Mouse (Mus musculus) C2C12 (cell line): ENCODE results near the gene Ndst4. TPM values are rescaled to one million over a fixed set of nuclear protein-coding genes. Genes with fewer than 3 reads are reported as not detected.

Experiments used
- H3K27me3 ChIP-seq: one replicate; pipeline ENCODE4 v1.6.1; 2011; ENCODE audit not compliant: control insufficient read depth, insufficient read depth, insufficient read length
- H3K36me3 ChIP-seq: one replicate; pipeline ENCODE4 v1.6.1; 2011; ENCODE audit not compliant: control insufficient read depth, insufficient read depth
- H3K4me3 ChIP-seq: one replicate; pipeline ENCODE4 v1.5.1; 2011; ENCODE audit warnings: mild to moderate bottlenecking, control low read depth; ENCODE audit not compliant: poor library complexity, insufficient read depth, severe bottlenecking
- H3K79me2 ChIP-seq: one replicate; pipeline ENCODE4 v1.6.1; 2011; ENCODE audit not compliant: control insufficient read depth, insufficient read depth
- H3K79me3 ChIP-seq: one replicate; pipeline ENCODE4 v1.6.1; 2011; ENCODE audit warnings: low read depth, control low read depth
- H3ac ChIP-seq: one replicate; pipeline ENCODE3; 2011; ENCODE audit warnings: low read depth; ENCODE audit not compliant: control insufficient read depth, insufficient read length
- CEBPB ChIP-seq: IDR thresholded peaks from one replicate; pipeline ENCODE4 v1.6.1; 2011; ENCODE audit warnings: low read depth, mild to moderate bottlenecking, control low read depth, moderate library complexity
- CTCF ChIP-seq: IDR thresholded peaks from one replicate; pipeline ENCODE4 v1.5.1; 2011; ENCODE audit not compliant: control insufficient read depth, insufficient read depth, insufficient read length
- FOSL1 ChIP-seq: IDR thresholded peaks from one replicate; pipeline ENCODE4 v1.8.0; 2011; ENCODE audit warnings: mild to moderate bottlenecking, low read length; ENCODE audit not compliant: poor library complexity, insufficient read depth, severe bottlenecking
- MAX ChIP-seq: IDR thresholded peaks from one replicate; pipeline ENCODE4 v1.6.1; 2011; ENCODE audit warnings: mild to moderate bottlenecking, control low read depth
- MYOD1 ChIP-seq: IDR thresholded peaks from one replicate; pipeline ENCODE4 v1.6.1; 2011; ENCODE audit warnings: low read depth; ENCODE audit not compliant: control insufficient read depth, insufficient read length
- MYOG ChIP-seq: IDR thresholded peaks from one replicate; pipeline ENCODE4 v1.6.1; 2011; ENCODE audit not compliant: control insufficient read depth, insufficient read length; ENCODE audit errors: extremely low read depth
- USF1 ChIP-seq: IDR thresholded peaks from one replicate; pipeline ENCODE4 v1.6.1; 2011; ENCODE audit warnings: low read depth, mild to moderate bottlenecking, control low read depth, moderate library complexity
- polyA plus RNA-seq: library from polyadenylated mRNA; unstranded; fragments of >200 nt; fragmentation: generic; extraction: Trizol; gene quantifications from one replicate; pipeline ENCODE4 v1.2.1, GENCODE M21; 2012; ENCODE audit warnings: missing spikeins

Gene Ndst4
- polyA plus RNA-seq, 1 experiment = 0.44 TPM

DNA sequence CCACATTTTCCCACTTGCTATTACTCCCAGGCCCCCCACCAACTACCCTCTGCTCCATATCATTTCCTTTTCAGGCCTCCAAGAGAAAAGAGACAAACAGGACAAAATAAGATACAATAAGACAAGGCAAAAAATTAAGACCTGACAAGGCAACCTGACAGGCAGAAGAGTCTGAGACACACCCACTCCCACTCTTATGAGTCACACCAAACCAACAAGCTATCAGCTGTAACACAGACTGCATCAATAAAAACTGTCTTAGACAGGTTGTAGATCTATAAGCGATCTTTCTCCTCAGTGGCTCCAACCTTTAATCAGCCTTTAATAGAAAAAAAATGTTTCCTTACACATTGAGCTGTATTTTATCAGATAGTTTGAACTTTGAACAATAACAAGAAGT, 280.7 kb downstream of the Ndst4 start:
- H3K36me3 ChIP-seq = no peaks in the 10 kb centered on the region
- no peak overlapping the region for H3ac ChIP-seq
- no peaks in the 10 kb centered on the region for H3K79me3 ChIP-seq
- H3K4me3 ChIP-seq = no peak overlapping the region
- TF ChIP-seq FOSL1 (no peak), CTCF (no peak), USF1 (no peak), MYOD1 (no peak), MYOG (no peak), MAX (no peak), CEBPB (no peak)
- H3K27me3 ChIP-seq = no peaks in the 10 kb centered on the region
- no peaks in the 10 kb centered on the region for H3K79me2 ChIP-seq

DNA sequence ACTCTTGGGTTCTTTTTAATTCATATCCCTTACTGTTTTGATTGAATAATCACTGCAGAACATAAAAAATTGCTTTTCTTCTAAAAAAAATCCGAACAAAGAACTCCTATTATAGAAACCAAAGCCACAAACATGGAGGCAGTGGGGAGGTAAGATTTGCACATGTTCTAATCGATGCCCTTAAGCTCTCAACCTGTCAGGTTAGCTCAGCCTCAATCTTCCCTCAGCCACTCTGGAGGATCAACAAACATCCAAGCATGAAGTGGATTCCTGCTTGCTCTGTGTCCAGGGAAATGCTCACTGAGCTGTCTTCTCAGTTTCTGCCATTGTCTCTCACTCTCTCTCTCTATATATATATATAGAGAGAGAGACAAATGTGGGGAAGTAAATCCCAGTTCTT, 283.7 kb downstream of the Ndst4 start:
- no peak overlapping the region for H3ac ChIP-seq
- no peaks in the 10 kb centered on the region for H3K79me3 ChIP-seq
- H3K79me2 ChIP-seq = no peaks in the 10 kb centered on the region
- no peak overlapping the region for H3K4me3 ChIP-seq
- no peaks in the 10 kb centered on the region for H3K36me3 ChIP-seq
- no peak for TF ChIP-seq MYOD1
- no peak for TF ChIP-seq MYOG
- no peak for TF ChIP-seq MAX
- TF ChIP-seq CTCF = no peak
- no peak for TF ChIP-seq USF1
- no peak for TF ChIP-seq CEBPB
- no peak for TF ChIP-seq FOSL1
- no peaks in the 10 kb centered on the region for H3K27me3 ChIP-seq

GRCm38 (mm10) chr3:125690948-125691347, 287.1 kb downstream of the Ndst4 start:
- no peaks in the 10 kb centered on the region for H3K36me3 ChIP-seq
- H3K79me2 ChIP-seq = no peaks in the 10 kb centered on the region
- H3K79me3 ChIP-seq = no peaks in the 10 kb centered on the region
- H3K4me3 ChIP-seq = no peak overlapping the region
- no peaks in the 10 kb centered on the region for H3K27me3 ChIP-seq
- TF ChIP-seq USF1 (no peak), MAX (no peak), CTCF (no peak), MYOD1 (no peak), FOSL1 (no peak), MYOG (no peak)
- H3ac ChIP-seq = no peak overlapping the region

GRCm38 (mm10) chr3:125722953-125723352, 319.1 kb downstream of the Ndst4 start:
- Histone ChIP-seq H3ac (no peak overlapping the region), H3K36me3 (no peaks in the 10 kb centered on the region), H3K79me3 (no peaks in the 10 kb centered on the region), H3K79me2 (no peaks in the 10 kb centered on the region), H3K27me3 (no peaks in the 10 kb centered on the region), H3K4me3 (no peak overlapping the region)
- TF ChIP-seq MAX (no peak), USF1 (no peak), MYOG (no peak), FOSL1 (no peak), MYOD1 (no peak), CTCF (no peak), CEBPB (no peak)

GRCm38 (mm10) chr3:125734945-125735344, 331.1 kb downstream of the Ndst4 start:
- no peak for TF ChIP-seq MYOD1
- no peak for TF ChIP-seq CTCF
- TF ChIP-seq FOSL1 = no peak
- TF ChIP-seq USF1 = no peak
- TF ChIP-seq MAX = no peak
- no peak for TF ChIP-seq CEBPB
- no peak for TF ChIP-seq MYOG
- Histone ChIP-seq H3K4me3 (no peak overlapping the region), H3K79me3 (no peaks in the 10 kb centered on the region), H3ac (no peak overlapping the region), H3K79me2 (no peaks in the 10 kb centered on the region), H3K36me3 (no peaks in the 10 kb centered on the region), H3K27me3 (no peaks in the 10 kb centered on the region)

DNA sequence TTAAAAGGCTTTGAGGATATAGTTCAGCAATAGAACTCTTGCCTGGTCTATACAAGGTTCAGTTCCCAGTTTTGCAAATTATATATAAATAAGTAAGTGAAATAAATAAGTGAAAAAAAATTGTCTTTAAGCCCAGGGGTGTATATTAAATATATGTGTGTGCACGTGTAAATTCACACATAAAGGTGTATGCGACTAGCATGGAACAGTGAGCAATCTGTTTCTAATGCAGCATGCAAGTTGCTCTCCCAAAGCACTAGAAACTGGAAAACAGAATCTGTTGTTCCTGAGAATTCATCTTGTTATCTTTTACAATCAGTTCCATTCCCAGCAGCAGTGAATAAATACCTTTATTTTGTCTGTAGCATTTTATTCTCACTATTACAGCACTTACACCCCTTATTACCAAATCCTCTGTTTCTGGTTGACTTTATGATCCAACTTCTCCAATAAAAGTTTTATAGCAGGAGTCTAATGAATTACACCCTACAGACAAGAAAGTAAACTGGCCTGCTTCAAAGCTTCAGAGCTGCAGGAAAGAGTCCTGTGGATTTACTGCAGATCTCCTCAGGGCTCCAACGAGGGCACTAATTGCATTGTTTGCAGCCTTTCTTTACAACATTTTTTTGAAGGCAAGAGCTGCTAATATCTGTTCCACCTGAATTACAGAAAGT, 340.7 kb downstream of the Ndst4 start:
- TF ChIP-seq MYOD1 = no peak
- TF ChIP-seq FOSL1 = no peak
- TF ChIP-seq USF1 = no peak
- no peak for TF ChIP-seq MAX
- TF ChIP-seq CEBPB = no peak
- TF ChIP-seq MYOG = no peak
- TF ChIP-seq CTCF = no peak
- Histone ChIP-seq H3K27me3 (no peaks in the 10 kb centered on the region), H3K79me2 (no peaks in the 10 kb centered on the region), H3K79me3 (no peaks in the 10 kb centered on the region), H3ac (no peak overlapping the region), H3K4me3 (no peak overlapping the region), H3K36me3 (no peaks in the 10 kb centered on the region)
